Mouse (Mus musculus) lung, postnatal 36 days (tissue): ENCODE measurements at regions not wholly inside any gene's neighbourhood (a gene's known extent, or its start where the extent isn't known, plus 50 kb on each side); places are given as distances from the start of the nearest gene placed in this dataset.

Source experiments
- DNase-seq: peaks from one replicate; pipeline ENCODE4 v3.0.0; 2022; ENCODE audit warnings: mixed read lengths

DNA sequence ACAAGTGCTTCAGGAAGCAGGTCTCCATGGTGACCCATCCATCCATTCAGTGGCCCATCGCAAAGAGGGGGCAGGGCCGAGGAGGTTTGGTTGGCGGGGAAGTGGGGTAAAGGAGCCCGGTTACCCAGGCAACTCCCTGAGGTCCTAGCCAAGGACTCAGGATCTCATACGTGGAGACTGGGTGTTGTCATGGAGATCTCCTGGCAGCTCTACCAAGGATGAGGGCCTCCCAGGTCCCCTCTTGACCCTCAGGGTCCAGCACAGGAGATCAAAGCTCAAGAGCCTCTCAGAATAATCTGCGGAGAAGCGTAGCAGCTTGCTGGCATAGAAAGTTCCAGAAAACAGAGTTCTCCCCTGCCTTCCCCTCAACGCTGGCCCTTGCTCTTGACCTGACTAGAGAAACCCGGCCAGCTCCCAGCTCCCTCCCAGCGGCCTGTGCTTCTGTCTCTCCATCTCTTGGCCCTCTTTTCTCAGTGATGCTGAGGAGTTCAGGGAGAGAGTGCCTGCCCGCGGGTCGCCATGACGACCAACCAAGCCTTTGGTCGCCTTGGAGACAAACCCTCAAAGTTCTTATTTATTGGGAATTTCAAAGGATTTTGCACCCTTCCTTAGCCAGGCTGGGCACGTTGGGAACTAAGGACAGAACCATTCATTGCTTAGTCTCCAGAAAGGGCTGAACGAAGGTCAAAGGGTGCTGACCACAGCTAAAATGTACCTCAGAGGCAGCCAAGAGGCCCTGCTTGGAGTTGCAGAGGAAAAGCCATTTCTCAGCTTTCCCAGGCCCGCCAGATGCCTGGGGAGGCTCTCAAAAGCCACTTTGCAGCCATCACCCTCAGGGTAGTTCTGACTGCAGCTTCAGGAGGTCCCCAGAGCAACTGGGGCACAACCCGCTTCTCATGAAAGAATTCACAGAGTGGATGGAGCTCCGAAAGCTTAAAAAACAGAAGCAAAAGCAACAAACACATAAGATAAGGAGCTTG, 60.0 kb downstream of the Ubiad1 start:
- no peak for DNase-seq

DNA sequence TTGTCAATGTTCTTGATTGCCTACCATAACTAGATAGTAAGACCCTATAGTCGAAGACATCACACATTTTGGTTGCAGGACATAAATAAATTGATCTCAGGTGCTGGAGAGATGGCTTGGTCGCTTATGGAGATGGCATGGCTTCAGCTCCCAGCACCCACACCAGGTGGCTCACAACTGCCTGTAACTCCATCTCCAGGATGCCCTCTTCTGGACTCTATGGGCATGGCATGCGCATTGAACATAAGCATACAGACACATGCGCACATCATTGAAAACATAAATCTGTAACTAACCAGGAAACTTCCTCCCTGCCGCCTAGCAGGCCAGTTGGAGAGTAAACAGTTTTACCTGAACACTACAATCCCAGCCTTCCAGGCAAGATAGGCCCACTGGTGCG, 64.0 kb downstream of the Ubiad1 start:
- DNase-seq = no peak

- DNase-seq = no peak
Measured at GRCm38 (mm10) chr4:148378491-148378890, 66.1 kb downstream of the Ubiad1 start.

DNA sequence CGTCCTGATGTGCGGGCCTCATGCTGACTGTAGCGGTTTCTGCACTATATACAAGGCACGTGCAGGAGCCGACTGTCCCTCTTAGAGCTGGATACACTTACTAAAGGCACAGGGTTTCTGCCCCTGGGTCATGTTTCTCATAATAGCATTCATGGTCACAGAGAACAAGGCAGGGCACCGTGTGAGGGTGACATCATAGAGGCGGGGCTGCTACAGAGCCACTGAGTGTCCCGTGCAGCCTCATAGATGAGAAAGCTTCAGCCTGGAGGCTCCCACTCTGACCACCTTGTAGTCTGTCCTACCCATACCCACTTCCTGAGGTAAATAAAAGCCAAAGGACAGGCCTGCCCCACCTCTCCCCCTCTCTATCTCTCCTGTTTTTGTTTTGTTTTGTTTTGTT, 67.2 kb downstream of the Ubiad1 start:
- DNase-seq = no peak

DNA sequence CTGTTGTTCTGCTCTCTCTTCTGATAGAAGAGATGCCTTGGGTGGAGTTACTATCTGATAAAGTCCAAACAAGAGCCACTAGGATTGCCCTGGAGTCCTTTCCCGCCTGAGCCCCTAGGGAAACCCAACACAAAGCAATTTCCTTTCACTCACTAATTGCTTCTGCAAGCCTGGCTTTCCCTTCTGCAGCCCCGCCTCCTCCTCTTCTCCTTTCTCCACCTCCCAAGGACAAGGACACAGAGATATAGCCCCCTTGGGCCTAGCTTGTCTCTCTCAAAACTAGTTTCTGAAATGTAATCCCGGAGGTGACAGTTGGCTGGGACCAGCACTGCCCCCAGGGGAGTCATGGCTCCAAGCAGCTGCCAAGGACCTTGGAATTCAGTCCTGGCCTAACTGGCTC, 68.1 kb downstream of the Ubiad1 start:
- DNase-seq = no peak

- DNase-seq = no peak
Measured at GRCm38 (mm10) chr4:148371489-148371888, 73.1 kb downstream of the Ubiad1 start.

DNA sequence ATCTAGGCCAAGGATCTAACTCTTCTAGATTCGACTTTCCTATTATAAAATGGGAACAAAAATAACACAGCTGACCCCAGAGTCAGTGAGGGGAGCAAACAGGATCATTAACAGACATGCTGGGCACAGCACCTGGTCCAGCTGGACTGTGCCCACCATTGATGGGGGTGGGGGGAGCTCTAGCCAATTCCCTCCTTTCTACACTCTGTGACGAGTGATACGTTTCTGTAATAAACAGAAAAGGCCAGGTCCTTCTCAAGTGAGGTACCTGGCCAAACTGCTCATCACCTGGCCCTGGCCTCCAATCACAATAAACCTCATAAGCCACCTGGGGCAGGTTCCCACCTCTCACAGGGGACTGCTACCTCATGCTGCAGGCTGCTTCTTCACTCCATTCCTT, 76.9 kb downstream of the Ubiad1 start:
- DNase-seq = no peak

- DNase-seq = no peak
Measured at GRCm38 (mm10) chr4:148365804-148366203, 78.0 kb upstream of the Disp3 start.

DNA sequence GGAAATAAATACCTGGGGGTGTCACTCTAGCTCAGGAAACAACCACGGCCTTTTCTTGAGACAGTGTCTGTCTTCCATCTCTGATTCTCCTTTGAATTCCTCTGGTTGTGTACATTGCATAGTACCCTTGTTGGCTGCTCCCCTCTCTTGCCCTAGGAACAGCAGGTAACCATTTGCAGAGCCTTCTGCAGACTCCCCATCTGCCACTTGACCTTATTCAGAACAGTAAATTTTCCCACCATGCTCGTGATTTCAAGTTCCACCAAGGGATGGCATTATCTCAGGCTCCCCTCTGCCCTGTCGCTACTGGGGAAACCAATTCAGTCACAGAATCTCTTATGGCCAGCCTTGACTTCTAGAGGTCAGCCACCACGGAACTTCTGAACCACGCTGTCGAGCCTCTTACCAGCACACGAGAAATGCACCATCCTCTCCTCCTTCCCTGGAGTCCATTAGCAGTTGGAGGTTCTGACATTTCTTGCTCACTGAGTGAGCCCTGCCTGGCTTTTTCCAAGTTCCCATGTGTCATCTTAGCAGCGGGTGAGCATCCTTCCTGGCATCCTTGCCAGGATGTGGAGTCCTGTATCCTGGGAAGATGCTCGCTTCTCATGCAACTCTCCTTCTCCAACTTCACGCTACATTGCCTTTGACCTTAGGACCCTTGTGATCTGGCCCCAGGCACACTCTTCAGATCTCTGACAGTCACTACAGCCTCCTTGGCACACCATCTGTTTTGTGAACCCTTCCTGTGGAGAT, 75.8 kb upstream of the Disp3 start:
- DNase-seq = no peak

DNA sequence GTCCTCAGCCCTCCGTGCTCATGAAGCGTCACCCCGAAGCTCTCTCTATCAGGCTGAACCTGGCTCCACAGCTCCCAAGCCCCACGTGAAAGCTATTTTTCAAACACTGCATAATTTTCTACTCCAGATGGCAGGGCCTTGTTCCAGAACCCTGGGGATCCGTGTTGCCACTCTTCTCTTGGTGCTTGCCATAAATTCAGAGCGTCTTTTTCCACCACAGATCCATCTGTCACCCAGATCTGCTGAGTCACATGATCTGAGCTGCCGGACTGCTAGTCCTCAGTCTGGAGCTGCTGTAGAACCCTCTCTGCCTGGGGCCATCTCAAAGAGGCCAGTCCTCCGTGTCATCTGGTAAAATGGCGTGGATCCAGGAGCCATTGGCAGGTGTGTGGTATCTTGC, 73.2 kb upstream of the Disp3 start:
- no peak for DNase-seq

GRCm38 (mm10) chr4:148358336-148358735, 70.6 kb upstream of the Disp3 start:
- DNase-seq = no peak

GRCm38 (mm10) chr4:148357221-148357621, 69.5 kb upstream of the Disp3 start:
- DNase-seq = no peak

GRCm38 (mm10) chr4:148356654-148357053, 68.9 kb upstream of the Disp3 start:
- no peak for DNase-seq

DNA sequence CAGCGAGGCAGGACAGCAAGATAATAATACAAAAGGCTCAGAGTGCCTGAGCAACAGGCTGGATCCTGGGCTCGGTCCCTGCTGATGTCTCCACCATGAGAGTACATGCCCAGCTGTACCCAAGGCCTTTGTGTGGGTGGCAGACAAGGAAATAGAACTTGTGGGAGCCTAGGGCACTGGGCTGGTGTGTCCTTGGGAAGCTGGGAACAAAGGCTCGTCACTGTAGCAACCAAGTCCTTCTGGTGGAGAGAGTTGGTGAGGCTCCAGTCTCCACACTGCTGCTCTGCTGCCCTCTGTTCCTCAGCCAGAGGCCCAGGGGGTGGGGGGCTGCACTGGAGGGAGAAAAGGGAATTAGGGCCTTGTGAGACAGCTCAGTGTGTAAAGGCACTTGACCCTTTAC, 66.2 kb upstream of the Disp3 start:
- DNase-seq = no peak

DNA sequence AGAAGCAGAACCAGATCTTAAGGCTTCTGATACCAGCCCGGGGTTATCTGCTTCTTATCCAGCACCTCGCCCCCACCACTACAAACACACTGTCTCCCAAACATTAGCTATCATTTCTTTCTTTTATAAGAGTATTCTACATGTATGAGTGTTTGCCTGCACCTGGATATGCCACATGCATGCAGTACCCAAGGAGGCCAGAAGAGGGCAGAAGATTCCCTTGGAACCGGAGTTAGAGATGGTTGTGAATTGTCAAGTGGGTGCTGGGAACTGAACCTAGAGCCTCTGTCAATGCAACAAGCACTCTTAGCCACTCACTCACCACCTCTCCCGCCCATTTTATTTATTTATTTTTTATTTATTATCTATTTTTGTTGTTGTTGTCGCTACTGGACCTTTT, 64.9 kb upstream of the Disp3 start:
- no peak for DNase-seq

DNA sequence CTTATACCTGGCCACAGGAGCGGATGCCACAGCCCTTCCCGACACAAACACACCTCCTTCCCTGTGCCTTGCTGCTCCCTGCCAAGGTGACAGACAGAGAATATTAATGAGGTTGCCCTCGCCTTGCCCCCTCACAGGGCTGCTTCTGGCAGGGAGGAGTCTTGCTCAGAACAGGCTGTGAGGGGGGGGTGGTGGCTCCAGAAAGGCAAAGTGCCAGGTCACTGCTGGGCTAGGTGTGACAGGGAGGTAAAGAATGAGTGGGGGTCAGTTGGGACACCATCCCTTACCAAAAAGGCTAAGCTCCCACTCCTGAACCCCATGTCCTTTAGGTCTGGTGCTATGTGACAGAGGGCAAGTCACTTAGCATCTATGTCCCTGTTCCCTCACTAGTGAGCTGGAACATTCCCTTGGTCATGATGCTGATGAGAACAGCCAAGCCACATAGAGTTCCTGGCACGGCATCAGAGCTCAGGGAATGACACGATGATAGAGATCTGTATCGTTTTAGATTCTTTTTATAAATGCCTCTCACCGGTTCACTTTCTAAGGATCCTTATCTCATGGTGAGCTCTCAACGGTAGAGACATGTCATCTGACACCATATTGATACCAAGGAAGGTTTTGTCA, 53.9 kb upstream of the Disp3 start:
- no peak for DNase-seq

DNA sequence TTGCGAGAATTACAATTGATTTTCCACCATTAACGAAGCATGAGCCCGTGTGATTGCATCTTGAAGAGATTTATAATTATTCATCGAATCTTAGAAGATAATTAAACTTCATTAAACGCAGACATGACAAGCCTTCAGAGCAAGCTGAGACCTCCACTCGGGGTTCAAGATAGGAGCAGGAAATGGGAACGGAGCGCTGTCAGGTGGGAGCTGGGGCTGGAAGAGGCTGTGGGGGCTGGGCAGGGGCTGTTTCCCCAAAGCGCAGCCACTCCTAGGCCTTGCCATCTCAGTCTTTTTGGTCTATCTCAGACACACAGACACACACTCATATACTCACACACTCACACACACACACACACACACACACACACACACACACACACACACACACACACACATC, 52.6 kb upstream of the Disp3 start:
- DNase-seq = no peak

DNA sequence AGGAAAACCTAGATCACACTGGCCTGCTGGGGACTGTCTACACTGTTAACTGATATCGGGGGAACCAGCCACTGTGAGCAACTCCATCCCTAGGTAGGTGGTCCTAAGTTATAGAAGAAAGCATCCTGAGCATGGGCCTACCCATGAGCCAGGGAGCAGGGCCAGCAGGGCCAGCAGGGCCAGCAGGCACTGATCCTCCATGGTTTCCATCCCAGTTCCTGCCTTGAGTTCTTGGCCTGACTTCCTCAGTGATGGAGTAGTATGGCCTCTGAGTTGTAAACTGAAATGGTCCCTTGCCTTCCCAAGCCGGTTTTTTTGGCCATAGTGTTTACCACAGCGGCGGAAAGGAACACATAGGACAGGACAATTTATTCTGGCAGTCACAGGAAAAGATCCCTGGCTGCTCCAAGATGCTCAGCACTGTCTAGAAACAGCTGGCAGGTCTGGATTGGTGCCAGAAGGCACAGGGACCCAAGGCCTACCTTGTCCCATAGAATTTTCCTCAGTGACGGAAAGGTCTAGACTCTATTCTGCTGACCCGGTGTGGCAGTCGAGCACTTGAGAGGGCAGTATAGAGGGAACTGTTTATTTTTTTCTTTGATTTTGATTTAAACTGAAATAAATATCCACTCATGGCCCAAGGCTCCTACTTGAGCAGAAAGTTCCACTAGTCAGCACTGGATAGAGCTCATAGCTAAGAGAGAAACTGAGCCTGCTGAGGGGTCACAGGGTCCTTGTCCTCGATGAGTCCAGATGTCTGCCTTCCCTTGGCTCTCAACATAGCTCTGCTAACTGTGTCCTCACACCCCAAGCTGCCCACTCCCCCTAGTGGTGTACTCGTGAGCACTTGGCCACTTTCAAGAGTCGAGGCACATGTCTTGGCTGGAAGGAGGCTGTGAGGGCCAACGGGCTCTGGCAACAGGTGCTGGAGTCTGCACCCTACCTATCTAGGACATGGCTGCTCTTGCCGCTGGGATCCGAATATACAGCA, 50.4 kb upstream of the Disp3 start:
- peak; percentile 10 for DNase-seq
